Mouse (Mus musculus) cerebellum, postnatal 25 days (tissue): ENCODE measurements around the gene Postn.
A peak's percentile ranks its signal among the peaks of the same experiment; 100 is the strongest.

Source experiments
- DNase-seq, 2 experiments: peaks; one replicate each; pipeline ENCODE4 v3.0.0; 2021; ENCODE audit warnings: mixed read lengths in 2 of 2

Postn gene

DNA sequence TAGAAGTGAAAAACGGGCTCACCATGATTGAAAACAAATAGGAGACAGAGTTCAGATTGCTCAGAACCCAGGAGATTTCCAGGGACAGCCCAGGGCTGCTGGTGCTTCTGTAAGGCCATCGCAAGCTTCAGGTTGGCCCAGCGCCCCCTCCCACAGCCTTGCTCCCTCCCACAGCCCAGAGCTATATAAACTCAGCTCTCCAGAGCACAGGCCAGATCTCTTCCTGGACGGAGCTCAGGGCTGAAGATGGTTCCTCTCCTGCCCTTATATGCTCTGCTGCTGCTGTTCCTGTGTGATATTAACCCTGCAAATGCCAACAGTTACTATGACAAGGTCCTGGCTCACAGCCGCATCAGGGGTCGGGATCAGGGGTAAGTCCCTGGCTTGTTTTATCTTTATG is at the start of gene Postn:
TSS of gene Postn (plus strand) at position 213 of the 400 bp plus-strand sequence.
- DNase-seq = no peak

DNA sequence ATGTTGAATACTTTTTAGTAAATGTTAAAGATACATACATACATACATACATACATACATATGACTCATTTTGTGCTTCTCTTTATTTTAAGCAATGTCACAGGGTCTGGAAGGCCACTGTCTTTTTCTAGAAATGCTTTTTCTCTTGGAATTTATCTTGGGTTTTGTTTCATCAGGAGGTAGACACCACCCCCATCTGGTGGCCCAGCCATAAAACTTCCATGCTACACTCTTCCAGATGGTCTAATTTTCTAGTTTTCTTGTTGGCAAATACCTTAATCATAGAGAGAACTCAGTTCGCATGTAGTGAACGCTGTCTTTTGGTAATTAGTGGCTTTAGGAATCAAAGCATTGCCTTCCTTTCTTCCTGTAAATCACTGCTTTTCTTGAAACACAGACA is 46.9 kb upstream of the Postn start:
- no peak for DNase-seq

DNA sequence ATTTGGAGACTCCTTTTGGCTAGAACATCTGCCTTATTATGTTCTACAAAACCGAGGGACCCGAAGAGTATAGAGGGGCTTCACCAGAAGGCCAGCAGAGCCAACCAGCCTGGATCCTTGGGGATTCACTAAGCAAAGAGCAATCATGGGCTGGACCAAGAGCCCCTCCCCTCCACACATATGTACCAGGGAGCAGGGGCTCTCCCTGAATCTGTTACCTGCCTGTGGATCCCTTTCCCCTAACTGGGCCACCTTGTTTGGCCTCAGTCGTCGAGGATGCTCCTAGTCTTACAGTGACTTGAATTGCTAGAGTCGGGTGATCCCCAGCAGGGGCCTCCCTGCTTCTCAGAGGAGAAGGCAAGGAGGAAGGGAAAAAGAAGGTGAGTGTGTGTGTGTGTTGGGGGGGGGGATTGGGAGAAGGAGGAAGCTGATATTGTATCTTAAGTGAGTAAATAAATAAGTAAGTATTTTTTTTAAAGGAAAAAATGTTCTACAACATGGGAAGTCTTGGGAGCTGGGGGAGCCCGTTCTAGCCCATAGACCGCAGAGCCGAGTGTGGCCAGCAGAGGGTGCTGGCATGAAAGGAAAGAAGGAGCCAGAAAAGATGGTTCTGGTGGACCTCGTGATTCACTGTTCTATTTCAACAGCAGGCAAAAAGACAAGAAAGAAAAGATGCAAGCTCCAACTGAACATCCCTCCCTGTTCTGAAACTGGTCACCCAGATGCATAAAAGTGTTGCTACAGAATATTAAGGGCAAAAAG is 7.8 kb upstream of the Postn start:
- peak; percentile 54 to 76 for DNase-seq

DNA sequence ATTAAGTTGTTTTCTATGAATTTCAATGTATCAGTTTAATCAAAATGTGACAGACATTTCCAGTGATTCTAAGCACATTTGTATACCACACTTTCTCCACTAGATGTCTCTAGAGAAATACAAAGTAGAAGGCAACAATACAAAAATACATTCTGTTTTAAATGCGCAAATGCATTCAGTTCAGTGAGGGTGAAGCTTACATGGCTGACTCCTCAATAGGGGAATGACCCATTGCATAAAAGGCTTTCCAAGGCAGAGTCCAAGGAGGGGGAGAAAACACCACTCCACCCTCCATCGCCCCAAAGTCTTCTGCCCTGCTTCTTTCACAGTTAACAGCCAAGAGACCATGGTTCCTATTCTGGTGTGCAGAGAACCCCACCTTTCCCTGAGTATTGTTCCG is 3.3 kb upstream of the Postn start:
- DNase-seq = no peak

DNA sequence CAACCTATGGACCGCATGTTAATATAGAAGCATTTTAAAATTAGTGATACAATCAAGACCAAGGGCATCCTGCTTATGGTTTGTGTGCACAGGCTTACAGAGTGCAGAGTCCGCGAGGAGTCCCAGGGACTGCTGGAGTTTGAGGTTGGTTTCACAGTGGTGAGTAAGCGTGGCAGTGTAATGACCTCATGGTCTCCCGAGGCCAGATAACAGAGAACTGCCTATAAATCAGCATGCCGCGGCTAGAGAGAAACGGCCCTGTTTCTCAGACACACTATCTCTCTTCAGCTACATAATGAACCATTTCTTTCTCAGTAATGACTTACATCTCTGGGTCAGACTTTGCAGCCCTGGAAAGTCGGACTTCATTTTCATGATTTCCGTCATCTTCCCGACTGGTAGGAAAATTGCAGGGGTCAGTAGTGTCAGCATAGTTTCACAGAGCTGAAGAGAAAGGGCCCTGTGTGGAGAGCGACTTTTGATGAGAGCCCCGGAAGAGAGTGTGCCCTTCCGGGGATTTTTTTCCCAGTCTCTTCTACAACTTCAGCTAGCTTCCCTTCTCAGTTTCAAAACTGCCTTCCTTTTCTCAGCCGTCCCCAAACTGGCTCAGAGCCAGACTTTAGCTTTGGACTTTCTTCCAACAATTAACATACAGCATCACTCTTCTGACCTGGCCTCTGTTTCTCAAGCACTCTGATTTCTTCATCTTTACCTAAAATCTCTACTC is 2.3 kb upstream of the Postn start:
- DNase-seq = no peak

DNA sequence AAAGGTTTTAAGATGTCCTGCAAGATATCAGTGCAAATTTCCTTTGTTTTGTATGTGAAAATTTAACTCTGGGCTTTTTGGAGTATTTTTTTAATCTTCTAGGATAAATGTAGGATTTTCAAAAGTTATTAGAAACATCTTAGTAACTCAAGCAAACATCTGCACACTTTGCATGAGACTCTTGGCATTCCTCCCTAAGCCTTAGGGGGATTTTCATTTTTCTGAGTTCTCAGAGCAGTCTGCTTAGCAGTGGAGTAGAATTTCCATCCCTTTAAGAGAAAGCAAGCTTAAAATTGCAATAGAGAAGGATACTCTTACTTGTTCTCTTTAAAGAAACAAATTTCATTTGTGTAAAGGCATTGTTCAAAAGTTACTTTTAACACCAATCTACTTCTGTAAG is 747 bp downstream of the Postn start:
- DNase-seq = no peak

DNA sequence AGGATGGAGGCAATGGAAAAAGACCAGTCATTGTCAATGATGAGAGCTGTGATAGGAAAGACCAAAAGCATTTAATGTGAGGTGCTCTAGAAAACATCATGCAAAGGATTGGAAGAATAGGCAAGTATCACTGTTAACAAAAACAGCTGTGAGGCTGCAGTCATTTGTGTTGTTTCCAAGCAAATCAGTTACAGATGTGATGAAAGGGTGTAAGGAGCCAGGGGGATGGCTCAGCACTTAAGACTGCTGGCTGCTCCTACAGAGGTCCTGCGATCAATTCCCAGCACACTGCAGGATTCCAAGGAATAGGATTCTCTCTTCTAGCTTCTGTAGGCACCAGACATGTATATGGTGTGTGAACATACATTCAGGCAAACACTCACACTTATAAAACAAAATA is 10.1 kb downstream of the Postn start:
- DNase-seq = no peak

DNA sequence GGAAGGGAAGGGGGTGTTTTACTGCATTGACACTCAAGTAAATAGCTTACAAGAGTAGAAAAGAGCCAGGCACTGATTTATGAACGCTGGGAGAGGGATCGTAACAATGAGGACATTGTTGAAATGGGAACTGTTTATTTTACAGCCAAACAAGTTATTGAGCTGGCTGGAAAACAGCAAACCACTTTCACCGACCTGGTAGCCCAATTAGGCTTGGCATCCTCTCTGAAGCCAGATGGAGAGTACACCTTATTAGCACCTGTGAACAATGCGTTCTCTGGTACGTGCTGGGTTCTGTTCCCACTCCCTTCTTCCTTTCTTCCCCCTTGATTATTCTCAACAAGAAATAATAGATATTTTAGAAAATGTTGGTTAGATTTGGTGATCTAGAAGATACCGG is 11.7 kb downstream of the Postn start:
- no peak for DNase-seq

DNA sequence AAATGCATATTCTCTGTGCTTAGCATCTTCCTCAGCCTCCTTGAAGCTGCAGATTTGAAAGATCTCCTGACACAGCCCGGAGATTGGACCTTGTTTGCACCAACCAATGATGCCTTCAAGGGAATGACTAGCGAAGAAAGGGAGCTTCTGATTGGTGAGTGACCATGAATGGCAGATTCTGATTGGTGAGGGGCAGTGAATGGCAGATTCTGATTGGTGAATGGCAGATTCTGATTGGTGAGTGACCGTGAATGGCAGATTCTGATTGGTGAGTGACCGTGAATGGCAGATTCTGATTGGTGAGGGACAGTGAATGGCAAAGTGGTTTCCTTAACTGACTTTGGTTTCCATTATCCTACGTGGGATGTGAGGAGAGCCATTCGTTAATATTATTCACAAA is 15.1 kb downstream of the Postn start:
- no peak for DNase-seq

DNA sequence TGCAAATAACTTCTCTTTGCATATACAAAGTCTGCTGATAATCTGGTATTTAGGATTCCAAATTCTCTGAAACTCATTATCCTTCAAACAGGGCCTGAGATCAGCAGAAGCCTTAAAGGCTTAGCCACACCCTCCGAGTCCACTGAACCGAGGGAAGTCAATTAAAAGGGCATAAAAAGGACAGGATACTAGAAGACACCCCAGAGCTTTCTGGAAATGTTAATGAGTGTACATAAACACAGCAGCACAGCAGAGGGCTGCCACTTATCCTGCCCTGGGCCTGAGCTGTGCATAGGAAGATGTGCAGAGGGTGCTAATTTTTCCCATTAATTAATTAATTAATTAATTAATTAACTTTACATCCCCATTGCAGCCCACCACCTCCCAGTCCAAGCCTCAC is 16.7 kb downstream of the Postn start:
- DNase-seq = no peak

DNA sequence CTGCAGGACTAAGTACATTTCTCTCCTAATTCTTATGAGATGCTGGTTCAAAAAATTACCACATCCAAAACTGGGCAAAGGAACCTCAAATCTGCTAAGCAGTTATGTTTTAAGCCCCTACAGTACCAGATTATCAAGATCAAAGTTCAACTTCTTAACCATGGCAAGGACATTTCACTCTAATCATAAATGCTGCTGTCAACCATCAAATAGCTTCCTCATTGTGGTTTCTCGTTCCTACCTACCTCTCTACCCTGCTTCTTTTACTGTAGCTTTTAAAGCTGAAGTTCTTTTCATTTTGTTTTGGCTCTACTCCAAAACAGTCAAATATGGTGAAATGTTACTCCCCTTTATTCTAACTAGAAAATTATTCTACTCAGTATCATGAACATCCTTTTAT is 17.2 kb downstream of the Postn start:
- no peak for DNase-seq

DNA sequence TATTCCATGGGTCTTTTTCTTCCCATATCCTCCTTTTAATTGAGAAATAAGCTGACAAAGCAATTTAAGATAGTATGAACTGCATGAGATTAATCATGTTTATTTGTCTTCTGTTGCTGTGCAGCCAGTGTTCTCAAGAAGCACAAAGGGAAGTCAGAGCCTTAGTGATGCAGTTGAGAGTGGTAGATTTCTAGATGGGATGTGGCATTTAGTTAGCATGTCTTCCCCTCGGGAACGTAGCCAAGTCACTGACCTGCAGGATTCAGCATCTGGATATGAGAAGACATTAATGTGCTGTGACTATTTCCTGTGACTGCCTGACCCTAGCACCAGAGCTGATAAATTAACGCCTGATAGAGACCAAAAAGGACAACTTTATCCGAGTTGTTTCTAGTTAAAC is 19.1 kb downstream of the Postn start:
- DNase-seq = no peak

DNA sequence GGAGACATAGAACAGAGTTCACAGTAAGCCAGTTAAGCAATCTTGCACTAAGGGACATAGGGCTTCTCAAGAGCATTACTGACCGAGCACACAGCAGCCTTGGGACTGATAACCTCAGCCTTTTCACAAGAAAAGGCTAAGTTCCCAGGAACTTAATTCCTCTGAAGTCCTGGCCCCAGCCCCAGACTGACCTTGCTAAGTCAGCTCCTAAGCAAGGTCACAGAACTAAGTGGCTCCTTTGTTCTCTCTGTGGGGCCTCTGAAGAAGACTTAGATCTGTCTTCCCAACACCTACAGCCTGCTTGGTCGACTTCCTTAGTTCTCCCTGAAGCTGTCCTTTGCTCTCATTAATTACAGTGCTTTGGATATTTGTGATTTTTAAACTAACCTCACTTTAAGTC is 38.4 kb downstream of the Postn start:
- no peak for DNase-seq

DNA sequence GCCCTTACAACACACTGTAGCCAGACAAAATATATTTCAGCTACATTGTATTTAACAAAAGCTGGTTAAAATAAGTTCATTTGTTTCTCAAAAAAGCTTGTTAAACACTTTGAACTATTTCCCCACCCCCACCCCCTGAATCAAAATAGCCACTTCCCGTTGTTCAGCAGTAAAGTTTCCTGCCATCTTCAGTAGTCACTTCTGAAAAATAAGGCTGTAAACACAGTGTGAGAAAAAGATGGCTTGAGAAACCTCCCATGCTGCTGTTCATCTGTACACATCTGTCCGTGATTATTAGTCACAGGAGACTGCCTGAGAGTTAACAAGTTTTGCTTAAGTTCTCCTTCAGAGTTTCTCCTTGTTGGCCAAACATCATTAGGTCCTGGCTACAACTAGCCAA is 39.0 kb downstream of the Postn start:
- no peak for DNase-seq

DNA sequence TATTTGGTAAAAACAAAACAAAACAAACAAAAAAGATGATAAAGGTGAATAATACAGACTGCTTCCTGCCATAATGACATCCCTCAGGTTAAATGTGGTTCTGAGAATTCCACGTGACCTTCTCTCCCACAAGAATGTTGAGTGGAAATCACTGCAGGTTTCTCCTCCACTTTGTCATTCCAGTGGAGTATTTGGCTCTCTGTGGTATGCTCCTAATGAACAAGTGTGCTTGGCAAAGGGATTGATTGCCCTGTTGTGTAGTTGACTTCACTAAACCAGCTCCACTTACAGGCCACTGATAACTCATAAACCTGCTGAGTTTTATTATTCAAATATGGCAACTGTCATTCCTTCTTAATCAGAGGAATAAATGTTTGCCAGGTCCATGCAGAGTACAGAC is 39.7 kb downstream of the Postn start:
- no peak for DNase-seq

DNA sequence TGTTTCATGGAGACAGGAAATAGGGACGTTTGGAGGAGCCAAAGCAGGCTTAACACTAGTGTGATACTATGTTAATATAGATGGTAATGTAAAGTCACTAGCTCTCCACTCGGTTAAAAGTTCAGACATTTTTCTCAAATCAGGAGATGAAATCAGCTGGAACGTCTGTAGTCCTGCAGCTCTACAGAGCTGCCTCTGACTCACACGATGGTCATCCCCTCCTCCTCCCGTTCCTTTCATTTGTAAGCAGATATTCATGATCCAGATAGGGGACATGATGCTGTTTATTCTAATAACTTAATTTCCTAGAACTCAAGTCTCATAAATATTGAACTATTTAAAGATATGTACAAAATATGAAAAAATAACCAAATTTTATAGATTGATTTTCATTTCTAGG is 40.8 kb downstream of the Postn start:
- no peak for DNase-seq

DNA sequence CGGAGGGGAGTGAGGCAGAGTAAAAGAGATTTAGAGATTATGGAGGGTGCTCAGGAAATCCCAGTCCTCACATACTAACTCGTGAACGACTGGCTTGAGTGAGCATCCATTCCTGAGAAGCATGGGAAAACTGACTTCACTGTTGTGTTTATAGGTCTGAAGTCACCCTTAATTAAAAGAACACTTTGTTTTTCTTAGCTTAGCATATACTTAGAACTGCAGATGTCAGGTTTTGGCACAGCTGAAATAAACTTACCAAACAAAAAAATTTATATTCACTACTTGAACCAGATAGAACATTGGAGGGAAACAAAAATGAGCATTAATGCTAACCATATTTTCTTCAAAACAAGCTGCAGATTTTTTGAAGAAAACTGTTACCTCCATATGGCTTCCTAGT is 42.9 kb downstream of the Postn start:
- no peak for DNase-seq

DNA sequence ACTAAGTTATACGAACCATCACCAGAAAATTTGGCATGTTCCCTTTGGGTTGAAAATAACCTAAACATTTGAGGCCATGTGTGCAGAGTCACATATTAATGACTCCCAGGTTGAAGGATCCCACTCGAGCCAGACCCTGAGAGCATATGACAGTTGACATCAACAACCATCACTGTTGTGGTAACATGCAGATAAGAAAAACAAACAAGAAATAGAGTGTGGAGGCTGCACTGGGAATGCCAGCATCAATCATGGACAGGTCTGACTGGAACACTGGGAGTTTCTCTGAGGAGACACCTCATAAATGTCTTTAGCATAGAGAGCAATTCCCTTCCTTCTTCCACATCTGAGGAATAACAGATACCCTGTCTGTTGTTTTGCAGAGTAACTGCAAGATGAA is 45.7 kb downstream of the Postn start:
- DNase-seq = no peak

DNA sequence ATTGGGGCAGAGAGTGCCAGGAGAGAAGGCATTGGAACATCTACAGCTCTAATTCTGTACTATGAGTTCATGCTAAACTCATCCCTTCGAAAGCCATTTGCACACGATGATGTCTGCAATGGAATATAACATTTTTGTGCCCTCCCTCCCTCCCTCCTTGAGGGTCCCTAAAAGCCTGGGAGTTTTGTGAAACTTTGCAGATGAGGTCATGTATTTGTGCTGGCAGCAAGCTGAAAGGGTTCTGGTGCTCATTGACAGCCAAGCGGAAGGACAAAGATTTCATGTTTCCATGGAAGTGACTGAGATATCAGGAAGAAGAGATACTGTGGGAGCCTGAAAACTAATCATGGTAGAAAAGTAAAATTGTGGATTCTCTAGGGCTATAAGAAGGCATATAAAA is 50.1 kb downstream of the Postn start:
- DNase-seq = no peak

DNA sequence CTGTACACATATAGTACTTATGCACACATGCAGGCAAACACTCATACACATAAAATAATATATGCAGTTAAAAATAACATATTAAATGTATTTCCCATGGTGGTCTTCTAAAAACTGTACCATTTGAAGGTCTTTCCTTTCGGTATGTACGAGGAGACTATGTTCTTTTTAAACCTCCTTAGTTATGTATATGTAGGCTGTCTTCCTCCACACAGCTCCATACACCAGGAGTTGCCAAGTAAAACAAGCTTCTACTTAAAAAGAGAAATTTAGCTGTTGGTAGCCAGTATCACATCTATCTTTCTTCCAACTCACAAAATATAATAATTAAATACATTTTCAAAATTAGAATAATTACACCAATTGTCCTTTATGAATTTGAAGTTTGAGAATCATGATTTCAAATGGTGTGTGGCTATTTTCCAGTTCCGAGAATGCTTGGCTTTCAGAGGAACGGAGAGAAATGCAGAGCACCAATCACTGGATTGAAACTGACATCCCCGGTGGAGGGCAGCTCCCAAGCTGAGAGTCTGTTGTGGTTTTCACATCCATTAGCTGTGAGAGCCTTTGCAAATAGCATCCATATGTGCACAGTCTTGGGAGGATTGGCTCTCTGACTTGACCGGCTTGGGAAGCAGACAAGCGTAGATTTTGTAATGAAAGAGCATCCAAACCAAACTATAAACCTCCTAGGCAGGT is 52.1 kb downstream of the Postn start:
- DNase-seq = no peak

DNA sequence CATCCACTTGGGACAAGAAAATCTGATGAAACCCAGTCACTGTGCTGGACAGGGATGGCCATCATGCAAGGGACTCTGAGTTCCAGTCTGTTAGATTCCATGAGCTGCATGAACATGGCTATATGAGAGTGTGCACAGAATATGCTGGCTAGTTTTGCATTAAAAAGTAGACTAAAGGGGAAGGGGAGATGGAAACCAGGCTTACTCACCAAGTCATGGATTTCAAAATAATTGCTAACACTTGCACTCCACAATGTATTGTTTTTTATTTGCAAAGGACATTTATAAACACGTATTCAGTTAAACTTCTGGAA is 52.6 kb downstream of the Postn start:
- no peak for DNase-seq

DNA sequence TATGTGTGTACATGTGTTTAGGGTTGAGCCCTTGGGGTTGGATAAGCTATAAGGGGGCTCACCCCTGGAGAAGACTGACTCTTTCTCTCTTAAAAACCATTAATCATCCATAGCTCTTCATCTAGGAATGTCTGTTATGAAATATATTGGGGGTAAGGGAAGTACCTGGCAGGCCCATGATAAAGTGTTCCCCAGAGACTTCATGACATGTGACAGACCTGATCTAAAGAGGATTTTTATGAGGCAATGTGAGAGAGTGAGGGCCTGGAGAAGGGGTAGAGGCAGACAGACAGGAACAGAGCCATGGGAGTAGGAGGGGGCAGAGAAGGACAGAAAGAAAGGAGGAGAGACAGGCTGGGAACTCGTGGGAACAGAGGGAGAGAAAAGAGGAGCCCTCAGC is 53.5 kb downstream of the Postn start:
- no peak for DNase-seq

DNA sequence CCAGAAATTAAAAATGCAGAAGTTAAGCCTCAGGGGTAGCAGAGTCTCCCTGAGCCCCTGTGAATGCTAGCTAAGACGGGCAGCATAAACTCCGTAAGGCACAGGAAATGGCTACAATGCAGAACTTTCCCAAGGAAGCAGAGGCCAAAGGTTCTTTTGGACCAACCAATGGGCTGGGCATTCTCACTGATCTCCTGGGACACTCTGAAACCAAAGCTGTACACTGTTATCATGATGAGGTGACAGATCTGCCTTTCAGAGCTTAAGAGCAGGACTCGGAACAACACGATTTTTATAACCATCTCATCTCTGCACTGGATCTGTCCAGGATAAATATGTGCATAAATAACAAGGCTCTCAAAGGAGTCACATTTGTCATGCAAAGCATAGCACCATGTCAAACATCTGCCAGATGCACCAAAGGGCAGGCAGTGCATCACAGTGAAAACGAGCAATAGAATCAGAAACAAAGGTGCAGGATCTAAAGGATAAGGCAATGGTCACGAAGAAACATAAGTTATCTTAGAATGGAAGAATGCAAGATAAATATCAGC is 57.0 kb downstream of the Postn start:
- no peak for DNase-seq
